Mouse (Mus musculus): ENCODE measurements around the gene Cpa1.
A peak's percentile ranks its signal among the peaks of the same experiment; 100 is the strongest.

Gene Cpa1

DNA sequence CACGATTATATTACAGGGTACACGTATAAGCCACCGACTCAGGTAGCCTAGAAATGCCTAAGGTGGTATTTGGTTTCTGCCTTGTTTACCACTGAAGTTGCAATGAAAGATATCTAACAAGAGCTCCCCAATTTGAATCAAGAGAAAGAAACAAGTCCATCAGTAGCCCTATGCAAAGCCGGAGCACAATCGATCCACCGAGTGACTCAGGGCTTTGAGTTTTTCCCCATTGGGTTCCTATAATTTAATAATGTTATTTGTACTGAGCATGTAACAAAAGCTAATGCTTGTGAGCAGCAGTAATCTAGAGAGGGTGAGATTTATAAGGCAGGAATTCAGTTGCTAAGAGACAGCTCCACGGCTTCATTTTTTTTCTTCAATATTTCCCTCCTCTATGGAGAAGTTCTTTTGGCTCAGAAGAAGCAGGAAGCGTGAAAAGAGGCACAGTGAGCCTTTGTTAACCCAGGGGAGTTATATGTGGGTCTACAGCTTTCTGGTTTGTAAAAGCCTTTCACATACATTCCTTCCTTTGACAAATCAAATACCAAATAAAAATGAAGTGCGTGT, 35.8 kb downstream of the Cpa1 start:
- no peak for DNase-seq

DNA sequence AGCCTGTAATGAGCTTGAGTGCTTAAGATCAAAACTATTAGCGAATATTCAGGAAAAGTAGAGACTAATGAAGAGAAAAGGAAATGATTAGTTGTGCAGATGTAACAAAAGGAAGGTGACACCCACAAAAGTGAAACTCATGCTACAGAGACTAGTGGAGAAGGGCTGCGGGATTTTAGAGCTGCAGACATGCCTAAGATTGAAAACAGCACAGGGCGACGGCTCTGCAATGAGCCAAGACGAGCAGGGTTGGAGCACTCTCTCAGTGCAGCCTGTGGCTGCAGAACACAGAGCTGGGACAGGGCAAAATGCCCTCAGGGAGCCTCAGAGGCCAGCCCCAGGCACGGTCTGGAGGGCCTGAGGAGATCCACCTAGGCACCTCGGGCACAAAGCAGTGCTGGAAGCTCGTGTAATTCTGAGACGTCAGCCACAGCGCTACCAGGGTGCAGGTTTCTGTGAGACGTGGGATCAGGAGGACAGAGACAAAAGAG, 36.3 kb downstream of the Cpa1 start:
- no peak for DNase-seq

DNA sequence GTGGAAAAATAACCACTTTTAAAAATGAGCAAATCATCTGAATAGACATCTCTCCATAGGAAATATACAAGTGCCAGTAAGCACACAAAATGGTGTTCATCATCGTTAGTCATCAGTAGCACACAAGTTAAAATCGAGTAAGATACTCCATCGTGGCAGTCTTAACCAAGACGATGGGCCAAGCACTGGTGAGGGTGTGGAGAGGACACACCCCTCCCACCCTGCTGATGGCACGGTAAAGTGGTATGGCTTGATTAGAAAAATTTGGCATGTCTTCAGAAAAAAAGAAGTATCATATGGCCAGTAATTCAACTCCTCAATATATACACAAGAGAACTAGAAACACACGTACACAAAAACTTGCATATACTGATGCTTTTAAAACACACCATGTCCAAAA, 37.5 kb downstream of the Cpa1 start:
- no peak for DNase-seq

DNA sequence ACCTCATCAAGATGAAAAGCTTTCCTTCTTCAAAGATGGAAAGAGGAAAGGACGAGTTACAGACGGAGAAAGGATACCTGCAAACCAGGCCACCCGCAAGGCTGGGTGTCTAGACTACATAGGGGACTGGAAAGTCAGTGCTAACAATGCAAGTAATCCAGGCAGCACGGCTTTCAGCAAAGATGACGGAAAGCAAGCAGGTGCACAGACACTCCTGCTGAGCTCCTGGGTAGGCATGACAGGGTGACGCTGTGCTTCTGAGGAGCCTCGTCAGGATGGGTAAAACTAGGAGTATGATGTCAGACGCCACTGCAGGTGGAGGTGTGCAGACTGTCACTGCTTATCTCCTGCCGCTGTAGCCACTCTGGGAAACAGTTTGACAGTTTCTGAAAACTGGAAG, 38.6 kb downstream of the Cpa1 start:
- DNase-seq, result no peak

- no peak for DNase-seq
These were observed 39.5 kb downstream of the Cpa1 start for GRCm38 (mm10) chr6:30678482-30678881.

- no peak for DNase-seq
These were observed 40.5 kb downstream of the Cpa1 start for GRCm38 (mm10) chr6:30679567-30679966.

DNA sequence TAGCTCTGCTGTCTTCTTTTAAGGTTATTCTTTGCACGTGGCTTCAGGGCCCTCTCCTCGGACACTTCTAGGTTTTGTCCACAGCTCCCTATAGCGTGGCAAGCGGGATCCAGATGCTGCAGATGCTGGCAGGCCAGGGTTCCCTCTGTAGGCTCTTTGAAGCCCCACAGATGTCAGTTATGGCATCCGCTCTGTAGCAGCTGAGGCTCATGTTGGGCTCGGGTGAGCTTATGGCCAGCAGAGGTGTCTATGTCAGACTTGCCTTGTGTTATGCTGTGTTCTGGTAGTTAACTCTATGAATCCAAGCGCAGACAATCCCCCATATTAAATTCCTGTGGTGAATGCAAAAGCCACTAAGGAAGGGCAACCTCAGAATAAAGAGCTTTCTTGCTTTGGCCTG, 41.4 kb downstream of the Cpa1 start:
- no peak for DNase-seq

GRCm38 (mm10) chr6:30681935-30682900, 43.2 kb downstream of the Cpa1 start:
- DNase-seq, result no peak

DNA sequence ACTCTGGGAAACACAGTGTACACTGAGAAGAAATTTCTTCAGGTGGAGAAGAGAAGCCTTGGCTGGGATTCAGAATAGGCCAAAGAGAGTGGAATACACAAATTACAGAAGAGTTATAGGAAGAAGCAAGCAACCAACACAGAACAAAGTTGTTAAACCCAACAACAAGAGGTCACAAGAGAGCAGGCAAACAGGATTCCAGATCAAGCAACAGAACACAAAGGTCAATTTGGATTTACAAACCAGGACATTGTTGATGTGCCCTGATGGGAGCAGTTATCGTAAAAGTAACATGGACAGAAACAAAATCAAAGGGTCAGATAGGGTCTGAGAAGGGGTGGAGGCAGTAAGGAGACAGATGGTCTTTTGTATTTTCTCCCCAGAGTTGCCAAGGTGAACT, 45.6 kb downstream of the Cpa1 start:
- no peak for DNase-seq

DNA sequence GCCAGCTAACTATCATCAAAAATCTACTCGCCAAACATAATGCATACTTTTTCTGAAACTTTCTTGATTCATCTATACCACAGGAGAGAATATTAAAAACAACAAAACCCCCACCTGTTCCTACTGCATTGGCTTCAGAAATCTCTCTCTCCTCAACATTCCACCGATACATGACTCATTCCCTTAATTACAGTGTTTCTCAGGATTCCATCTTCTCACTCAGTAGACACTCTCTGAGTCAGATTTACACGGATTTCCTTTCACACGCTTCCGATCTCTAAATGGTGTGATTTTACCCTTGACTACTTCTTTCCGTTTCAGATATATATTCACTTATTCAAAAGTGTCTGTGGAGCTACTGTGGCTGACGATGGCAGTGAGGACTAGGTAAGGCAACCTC, 48.2 kb downstream of the Cpa1 start:
- DNase-seq, result no peak

DNA sequence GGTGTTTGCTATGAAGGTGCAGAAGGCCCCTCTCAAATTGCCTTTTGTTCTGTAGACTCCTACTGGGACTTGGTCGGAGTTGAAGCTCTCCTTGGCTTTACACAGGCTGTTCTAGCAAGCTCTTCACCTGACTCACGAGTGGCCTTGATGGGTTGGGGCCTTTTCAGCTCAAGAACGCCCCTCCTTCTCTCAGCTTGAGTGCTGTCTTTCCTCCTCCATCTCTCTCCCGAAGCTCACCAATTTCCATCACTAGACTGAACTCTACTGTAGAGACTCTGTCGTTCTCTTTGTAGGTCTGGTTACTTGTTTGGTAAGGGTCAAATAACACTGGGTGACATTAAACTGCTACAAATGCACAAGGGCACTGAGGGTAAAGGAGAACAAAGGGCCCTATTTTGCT, 53.8 kb downstream of the Cpa1 start:
- DNase-seq, result no peak

DNA sequence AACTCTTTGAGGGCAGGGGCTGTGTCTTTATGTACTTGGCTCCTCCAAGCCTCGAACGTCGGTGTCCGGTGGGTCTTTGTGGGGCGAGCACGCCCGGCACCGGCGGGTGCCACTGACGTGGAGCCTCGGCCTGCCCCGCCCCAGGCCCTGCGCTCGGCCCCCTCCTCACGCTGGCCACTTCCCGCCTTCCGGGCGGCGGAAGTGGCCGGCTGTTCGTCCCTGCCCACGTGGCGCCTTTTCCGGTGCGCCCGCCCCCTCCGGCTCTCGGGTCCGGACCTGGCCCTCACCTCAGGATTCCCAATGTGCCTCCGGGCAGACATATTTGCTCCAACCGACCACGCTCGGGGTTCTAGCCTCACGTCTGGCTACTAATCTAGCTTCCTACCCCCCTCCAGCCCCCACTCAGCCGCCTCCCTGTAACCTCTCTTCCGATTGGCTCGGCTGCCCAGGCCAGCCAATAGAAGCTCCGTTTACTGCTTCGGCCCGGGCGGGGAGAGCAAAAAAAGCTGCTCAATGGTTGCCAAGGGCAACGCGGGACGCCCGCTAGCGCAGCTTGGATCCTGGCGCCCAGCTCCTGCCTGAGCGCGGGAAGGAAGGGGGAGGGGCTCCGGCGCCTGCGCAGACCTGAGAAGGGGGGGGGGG, 54.5 kb downstream of the Cpa1 start, which contains the start of gene Cep41:
TSS of gene Cep41 (minus strand) at position 400 of the 642 bp plus-strand sequence.
- DNase-seq, result peak; percentile 99

DNA sequence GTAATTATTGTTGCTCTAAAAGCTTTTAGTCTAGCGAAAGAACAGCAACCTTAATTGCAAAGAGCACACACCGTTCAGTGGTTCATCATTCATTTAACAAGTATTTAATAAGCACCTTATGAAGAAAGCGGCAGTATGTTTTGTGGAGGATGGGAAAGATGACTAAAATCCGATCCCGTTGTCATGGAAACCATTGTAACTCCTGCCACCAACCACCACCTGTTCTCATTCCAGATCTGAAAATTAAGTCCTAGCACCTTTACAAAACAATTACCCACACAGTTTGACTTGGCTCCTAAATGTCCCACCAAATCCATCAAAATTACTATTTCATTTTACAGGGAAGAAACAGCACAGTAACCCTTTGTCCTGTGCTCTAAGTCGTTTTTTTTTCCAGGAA, 55.2 kb downstream of the Cpa1 start:
- no peak for DNase-seq

Measured in cerebellum, adult 8-10 months (tissue).